Mouse (Mus musculus): Measurements from ENCODE around the gene Sprr2e.

Gene Sprr2e

GRCm38 (mm10) chr3:92351843-92352242, at the start of gene Sprr2e:
Gene Sprr2e (plus strand): TSS chr3:92352143.
- DNase-seq = no peak

- DNase-seq = no peak
Observed at GRCm38 (mm10) chr3:92307406-92307805, 44.5 kb upstream of the Sprr2e start.

GRCm38 (mm10) chr3:92316320-92316719, 35.6 kb upstream of the Sprr2e start, which contains the start of gene Sprr2b:
Gene Sprr2b (plus strand): TSS chr3:92316620.
- no peak for DNase-seq

- DNase-seq = no peak
Observed at GRCm38 (mm10) chr3:92317384-92317783, 34.6 kb upstream of the Sprr2e start.

- DNase-seq = no peak
Observed at GRCm38 (mm10) chr3:92336278-92336677, 15.7 kb upstream of the Sprr2e start.

- no peak for DNase-seq
Observed at GRCm38 (mm10) chr3:92338840-92339239, 13.1 kb upstream of the Sprr2e start, which contains the start of gene Sprr2d. Gene Sprr2d (plus strand): TSS chr3:92339140.

GRCm38 (mm10) chr3:92361619-92362018, 9.7 kb downstream of the Sprr2e start:
- no peak for DNase-seq

GRCm38 (mm10) chr3:92364887-92365286, 12.9 kb downstream of the Sprr2e start, which contains the start of gene Sprr2f:
Gene Sprr2f (plus strand): TSS chr3:92365187.
- no peak for DNase-seq

- no peak for DNase-seq
Observed at GRCm38 (mm10) chr3:92373613-92374012, 21.7 kb downstream of the Sprr2e start.

GRCm38 (mm10) chr3:92385385-92385784, 33.4 kb downstream of the Sprr2e start, which contains the start of gene Sprr2h:
Gene Sprr2h (plus strand): TSS chr3:92385685.
- DNase-seq = no peak

- DNase-seq = no peak
Observed at GRCm38 (mm10) chr3:92394301-92394700, 42.4 kb downstream of the Sprr2e start.

Data from embryo, embryonic 11 days (tissue).